Mouse (Mus musculus) heart, postnatal 4 days (tissue): ENCODE results near the gene Utp18. TPM values are rescaled to one million over a fixed set of nuclear protein-coding genes. Genes with fewer than 3 reads are reported as not detected.
A peak's percentile ranks its signal among the peaks of the same experiment; 100 is the strongest.

ENCODE experiments used
- DNase-seq: peaks from one replicate; pipeline ENCODE4 v3.0.0; 2021
- total RNA-seq, 2 experiments: library from RNA; stranded (reverse); gene quantifications; 2 replicates each; pipeline ENCODE4 v1.2.3; 2021

Gene Utp18
- total RNA-seq, 2 experiments from 2014 or later: 17.0 to 17.9 TPM

GRCm38 (mm10) chr11:93828619-93829326, 56.8 kb downstream of the Utp18 start:
- DNase-seq: no peak

- no peak for DNase-seq
Observed at GRCm38 (mm10) chr11:93822261-93822660, 63.3 kb downstream of the Utp18 start.

- no peak for DNase-seq
Observed at GRCm38 (mm10) chr11:93821533-93821932, 64.0 kb downstream of the Utp18 start.

- DNase-seq: no peak
Observed at GRCm38 (mm10) chr11:93817966-93818738, 67.4 kb downstream of the Utp18 start.

GRCm38 (mm10) chr11:93812955-93813354, 72.6 kb downstream of the Utp18 start:
- no peak for DNase-seq

- DNase-seq: peak; percentile 45
Observed at GRCm38 (mm10) chr11:93812125-93812868, 73.3 kb downstream of the Utp18 start.

Other genes with a start within 250 kb of the Utp18 start
- gene Mbtd1, start 86 bp upstream of the Utp18 start, total RNA-seq: 10 to 100 TPM; 35.8 to 40.0 TPM
- 1,000 to 10,000 TPM in 1 of 2 experiments, 100 to 1,000 TPM in 1; 991 to 1,141 TPM for gene Nme2, start 70.5 kb upstream of the Utp18 start, total RNA-seq
- 10 to 100 TPM; 45.3 to 56.6 TPM for gene Gm20390, start 82.5 kb upstream of the Utp18 start, total RNA-seq
- 10 to 100 TPM; 32.7 to 37.8 TPM for gene Nme1, start 82.8 kb upstream of the Utp18 start, total RNA-seq
- gene Spag9, start 110.3 kb upstream of the Utp18 start, total RNA-seq: 100 to 1,000 TPM; 139 to 146 TPM